Mouse (Mus musculus): ENCODE results near the gene D2hgdh.

The D2hgdh gene
- long read RNA-seq, experiment 1, transcript D2hgdh-201 (10 exons, 3,232 nt): major isoform, 9 of 27 reads
- long read RNA-seq, experiment 1, transcript D2hgdh-202 (10 exons, 3,459 nt): minor isoform, 6 of 27 reads
- long read RNA-seq, experiment 1, partial matches to known transcripts: 8 of 27 reads
- long read RNA-seq, experiment 1, other reads (novel, unspliced or antisense): 4 of 27 reads
- long read RNA-seq, experiment 2, transcript D2hgdh-201 (10 exons, 3,232 nt): major isoform, 10 of 20 reads
- long read RNA-seq, experiment 2, partial matches to known transcripts: 5 of 20 reads
- long read RNA-seq, experiment 2, other reads (novel, unspliced or antisense): 3 of 20 reads

DNA sequence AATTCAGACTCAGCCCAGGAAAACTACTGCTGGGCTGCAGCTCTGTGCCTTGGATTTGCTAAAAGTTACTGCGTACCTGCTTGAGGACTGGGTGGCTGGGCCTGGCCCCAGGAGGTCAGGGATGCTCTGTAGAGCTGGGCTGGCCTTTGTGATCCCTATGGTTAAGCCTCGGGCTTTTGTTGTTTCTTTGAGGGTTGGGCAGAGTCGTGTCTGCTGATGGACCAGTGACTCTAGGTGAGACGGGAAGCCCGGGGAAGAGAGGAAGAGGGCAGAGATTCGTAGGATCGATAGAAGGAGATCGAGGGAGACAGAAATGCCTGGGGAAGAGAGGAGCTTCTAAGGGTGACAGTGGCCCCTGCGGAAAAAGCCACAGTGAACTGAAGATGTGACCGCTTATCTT, at the start of gene D2hgdh:
TSS of gene D2hgdh (plus strand) at position 301 of the 400 bp plus-strand sequence.
- intact Hi-C loops (cut with DNase I): no loop called here

DNA sequence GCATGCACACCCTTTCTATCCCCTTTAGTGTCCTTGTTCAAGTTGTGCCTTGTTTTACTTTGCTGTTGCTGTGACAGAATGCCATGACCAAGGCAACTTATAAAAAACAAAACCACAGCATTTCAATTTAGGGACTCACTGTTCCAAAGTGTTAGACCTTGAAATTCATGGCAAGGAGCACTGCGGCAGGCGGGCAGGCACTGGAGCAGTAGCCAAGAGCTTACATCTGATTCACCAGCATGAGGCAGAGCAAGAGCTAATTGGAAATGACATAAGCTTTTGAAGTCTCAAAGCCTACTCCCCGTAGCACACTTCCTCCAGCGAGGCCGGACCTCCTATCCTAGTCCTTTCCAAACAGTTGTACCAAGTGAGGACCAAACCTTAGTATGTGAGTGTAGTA, 48.0 kb upstream of the D2hgdh start:
- intact Hi-C loops (cut with DNase I): no loop called here

DNA sequence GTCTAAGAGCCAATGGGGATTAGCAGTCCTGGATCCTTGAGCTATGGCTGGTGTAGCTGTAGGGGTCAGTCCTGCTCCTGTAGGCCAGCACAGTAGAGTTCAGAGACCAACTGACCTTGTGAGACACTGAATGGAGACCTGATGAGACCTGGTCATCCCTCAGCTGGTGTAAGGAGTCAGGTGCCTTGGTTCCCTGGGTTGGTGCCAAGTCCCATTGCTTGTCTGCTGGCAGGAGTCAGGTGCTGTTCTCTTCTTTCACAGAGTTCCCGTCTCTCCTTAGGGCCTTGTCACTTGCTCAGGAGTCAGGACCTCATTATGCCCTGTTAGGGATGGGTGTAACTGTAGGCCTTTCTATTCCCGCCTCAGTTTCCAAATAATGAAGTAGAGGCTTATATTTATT, 37.8 kb upstream of the D2hgdh start:
- intact Hi-C loops (cut with DNase I): no loop called here

DNA sequence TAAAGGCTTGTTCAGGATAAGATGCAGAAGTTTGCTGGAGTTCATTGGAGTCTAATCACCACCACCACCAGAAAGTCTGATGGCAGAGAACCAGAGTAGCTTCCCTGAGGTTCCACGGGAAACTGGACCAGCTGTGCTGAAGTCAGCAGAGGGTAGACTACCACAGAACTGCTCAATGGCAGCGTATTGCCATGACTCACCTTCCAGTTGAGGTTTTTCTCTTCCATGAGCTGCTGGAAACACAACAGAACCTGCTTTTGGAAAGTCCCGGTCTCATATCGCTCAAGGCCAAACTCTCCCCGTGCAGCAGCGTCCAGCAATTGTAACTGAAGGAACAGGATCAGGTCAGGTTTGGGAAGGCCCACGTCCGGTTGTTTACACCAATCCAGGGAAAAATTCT, 30.2 kb upstream of the D2hgdh start:
- intact Hi-C loops (cut with DNase I): no loop called here

DNA sequence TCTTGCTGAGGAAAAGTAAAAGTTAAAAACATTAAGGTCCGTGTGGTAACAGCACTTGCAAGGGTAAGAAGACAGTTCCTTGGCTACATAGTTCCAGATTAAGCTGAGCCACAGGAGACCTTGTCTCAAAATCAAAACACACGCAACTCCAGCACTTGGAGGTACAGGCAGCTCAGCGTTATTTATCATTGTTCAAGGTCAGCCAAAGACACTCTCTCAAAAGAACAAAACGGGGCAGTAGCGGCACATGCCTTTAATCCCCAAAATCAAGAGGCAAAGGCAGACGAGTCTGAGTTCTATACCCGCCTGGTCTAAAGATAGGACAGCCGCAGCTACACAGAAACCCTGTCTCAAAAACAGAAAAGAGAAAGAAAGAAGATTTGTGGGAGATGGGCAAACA, 28.8 kb upstream of the D2hgdh start:
- intact Hi-C loops (cut with DNase I): no loop called here

DNA sequence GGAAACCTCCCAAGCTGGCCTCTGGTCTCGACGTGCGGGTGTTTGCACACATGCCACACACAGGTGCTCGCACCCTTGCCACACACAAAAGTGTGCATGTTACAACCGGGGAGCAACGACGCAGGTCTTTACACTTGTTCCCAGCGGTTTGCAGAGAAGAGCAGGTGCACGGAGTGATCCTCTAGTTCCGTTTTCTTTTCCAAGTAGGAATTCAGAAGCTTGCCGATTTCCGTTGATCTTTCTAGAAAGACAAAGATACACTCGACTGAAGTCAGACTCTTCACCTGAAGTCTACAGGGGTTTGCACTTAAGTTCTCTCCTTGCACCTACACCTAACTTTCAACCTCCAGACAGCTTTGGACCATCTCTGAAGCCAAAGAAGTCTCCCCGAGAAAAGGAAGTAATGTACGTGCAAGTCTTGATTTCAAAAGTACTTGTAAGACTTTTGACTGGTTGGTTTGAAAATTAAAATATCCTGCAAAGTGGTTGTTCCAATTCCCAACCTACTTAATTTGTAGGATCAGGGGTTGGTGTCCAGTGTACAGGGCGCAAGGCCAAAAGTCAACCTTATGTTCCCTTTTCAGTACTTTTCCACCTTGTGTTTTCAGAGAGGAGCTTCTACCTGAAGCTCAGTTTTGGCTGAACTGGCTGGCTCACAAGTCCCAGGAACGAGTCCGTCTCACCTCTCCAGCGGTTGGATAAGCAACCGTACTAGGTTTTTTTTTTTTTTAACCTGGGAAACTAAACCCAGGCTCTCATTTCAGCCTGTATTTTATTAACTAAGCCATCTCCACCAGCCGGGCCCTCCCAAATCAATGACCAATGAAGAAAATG, 23.8 kb upstream of the D2hgdh start:
- intact Hi-C loops (cut with DNase I): loop anchor here (5.0 kb wide), 1 partner anchor 44 kb away; no protein-coding TSS in a partner anchor

DNA sequence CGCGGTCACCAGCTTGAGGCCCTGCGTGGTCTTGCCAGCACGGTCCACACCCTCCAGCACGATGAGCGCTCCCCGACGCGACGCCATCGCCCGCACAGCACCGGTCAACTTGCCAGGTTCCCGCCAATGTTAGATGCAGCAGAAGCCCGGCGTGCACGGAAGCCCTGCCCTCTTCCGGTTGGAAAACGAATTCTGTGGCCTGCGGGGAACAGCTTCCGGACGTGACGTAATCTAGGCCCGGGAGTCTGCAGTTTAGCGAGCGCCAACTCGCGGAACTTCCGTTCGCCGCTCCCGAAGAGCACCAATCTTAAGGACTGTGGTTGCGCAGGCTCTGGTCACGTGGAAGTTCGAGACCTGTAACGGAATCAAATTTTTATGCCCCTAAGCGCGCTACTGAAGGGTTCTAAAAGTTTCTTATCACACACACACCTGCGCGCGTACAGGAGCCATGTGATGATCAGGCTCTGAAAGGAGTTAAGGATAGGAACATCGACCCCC, 22.9 kb upstream of the D2hgdh start, which contains the start of gene Dtymk:
TSS of gene Dtymk (minus strand) at position 194 of the 498 bp plus-strand sequence.
- intact Hi-C loops (cut with DNase I): loop anchor here (5.0 kb wide), 1 partner anchor 44 kb away; no protein-coding TSS in a partner anchor

DNA sequence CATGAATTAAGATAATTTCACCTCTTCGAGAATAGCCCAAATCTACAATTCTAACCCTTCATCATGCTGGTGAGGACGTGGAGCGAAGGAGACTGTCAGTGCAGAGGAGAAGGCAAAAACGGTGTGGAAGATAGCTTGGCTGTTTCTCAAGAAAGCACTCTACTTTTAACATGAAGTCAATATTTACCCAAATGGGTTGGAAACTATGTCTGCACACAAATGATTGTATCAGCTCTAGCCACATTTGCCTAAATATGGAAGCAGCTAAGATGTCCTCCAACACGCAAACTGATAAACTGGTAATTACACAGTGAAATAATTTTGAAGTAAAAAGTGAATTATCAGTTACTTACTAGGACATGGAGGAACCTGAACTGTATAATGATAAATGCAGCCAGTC, 21.9 kb upstream of the D2hgdh start:
- intact Hi-C loops (cut with DNase I): loop anchor here (5.0 kb wide), 1 partner anchor 45 kb away; no protein-coding TSS in a partner anchor

DNA sequence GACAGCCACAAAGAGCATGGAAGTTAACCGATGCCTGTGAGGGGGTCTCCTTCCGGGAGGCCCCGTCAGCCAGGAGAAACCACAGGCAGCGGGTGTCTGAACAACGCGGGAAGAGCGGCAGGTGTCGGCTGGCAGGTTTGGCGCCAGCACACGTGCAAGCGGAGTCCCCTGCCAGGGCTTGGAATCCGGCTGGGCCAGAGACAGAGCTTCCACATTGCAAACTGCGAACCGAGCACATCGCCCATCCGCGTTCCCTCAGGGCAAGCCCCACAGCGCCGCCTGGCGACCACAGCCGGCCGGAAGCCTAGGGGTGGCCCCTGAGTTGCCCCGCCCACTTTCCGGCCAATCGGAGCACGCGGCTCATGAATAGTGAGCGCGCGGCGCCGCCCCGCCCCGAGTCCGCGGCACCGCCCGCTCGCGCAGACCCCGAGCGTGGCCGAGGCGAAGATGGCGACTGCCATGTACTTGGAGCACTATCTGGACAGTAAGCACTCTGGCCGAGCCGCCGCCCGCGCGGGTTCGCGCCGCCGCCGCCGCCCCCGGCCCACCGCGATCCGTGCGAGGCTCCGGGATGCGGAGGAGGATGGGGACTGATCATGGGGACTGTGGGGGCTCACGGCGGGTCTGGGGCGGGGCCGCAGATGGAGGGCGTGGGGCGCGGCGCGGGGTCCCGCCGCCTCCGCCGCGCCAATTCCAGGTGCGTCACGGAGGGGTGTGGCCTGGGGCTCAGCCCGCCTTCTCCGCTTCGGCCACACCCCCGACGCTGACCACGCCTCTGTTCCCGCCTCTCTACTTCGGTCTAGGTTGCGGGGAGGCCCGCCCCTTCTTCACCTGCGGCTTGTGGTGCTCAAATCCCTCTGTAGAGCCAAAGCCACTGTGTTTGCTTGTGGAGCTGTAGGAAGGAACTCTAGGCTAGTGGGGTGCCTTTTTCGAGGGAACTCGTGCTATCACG, 20.9 kb upstream of the D2hgdh start, which contains the start of gene Ing5:
TSS of gene Ing5 (plus strand) at position 410 of the 952 bp plus-strand sequence.
- intact Hi-C loops (cut with DNase I): loop anchor here (5.0 kb wide), 1 partner anchor 47 kb away; no protein-coding TSS in a partner anchor

DNA sequence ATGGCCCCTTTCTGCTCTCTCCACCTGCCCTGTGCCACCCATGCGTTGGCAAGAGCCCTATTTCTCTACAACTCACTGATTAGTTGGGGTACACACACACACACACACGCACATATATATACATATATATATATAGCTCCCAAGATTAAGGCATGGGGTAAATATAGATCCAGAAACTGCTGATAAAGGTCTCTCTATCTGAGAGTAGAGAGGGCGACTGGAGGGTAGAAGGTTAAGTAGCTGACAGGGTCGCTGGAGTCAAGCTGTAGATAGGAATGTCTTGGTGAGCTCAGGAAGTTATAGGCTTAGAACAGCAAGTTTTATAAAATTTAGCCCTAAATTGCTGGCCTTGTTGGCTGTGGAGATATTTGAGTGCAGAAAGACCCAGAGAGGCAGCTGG, 19.9 kb upstream of the D2hgdh start:
- intact Hi-C loops (cut with DNase I): loop anchor here (5.0 kb wide), 1 partner anchor 48 kb away; no protein-coding TSS in a partner anchor

DNA sequence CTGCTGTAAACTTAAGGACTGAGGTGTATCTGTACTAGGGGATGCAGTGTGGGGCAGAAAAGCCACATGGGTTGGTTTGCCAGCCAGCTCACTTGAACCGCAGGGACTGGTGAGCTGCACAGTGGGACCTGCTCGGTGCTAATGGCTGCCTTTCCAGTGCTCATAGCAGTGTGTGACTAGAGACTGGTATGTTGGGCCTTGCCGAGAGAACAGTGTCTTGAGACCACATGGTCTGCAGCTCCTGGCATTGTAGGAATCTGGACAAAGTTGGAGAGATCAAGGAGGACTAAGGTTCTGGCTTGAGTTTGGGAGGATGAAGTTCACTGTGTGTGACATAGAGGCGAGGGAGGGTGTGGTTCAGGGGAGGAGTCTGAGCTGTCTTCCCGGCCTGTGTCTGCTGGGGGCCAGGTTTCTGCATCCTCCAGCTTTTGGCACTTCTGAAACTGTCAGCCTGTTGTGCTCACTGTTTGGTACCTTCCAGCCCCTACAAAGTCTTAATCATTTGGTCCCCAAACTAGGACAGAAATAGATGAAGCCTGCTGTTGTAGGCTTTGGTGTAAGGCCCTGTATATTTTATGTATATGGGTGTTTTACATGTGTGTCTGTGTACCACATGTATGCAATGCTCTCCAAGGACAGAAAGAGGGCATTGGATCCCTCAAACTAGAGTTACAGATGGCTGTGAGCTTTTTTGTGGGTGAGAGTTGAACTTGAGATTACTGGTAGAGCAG, 19.3 kb upstream of the D2hgdh start:
- intact Hi-C loops (cut with DNase I): no loop called here

DNA sequence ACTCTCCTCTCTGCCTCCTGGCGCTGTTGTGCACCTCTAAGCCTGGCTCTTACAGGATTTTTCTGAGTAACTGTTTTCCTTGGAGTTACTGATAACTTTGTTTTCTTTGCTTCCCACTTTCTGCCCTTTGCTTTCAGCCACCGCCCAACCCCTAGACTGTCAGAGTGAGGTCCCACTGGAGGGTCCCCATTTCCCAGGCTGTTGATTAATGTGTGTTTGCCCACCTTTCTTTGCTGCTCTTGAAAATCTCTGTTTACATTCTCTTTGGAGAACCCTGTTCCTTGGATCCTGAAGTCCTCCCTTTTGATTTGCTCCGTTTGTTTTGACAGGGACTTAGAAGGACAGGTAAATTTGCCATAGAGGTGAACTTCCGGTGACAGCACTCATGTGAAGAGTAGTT, 15.8 kb upstream of the D2hgdh start:
- intact Hi-C loops (cut with DNase I): no loop called here

DNA sequence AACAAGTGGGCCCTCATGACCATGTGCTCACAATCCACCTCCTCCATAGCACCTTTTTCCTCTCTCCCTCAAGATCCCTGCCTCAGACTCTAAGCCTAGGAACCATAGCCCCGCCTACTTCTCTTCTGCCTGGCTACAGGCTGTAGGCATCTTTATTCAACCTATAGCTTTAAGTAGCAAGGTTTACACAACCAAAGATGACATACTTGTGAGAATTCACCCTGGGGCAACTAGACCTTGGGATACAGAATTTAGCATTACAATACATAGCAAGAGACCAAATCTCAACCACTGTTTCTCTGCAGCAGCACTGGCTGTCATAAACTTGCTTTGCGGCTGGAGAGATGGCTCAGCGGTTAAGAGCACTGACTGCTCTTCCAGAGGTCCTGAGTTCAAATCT, 14.7 kb upstream of the D2hgdh start:
- intact Hi-C loops (cut with DNase I): no loop called here

DNA sequence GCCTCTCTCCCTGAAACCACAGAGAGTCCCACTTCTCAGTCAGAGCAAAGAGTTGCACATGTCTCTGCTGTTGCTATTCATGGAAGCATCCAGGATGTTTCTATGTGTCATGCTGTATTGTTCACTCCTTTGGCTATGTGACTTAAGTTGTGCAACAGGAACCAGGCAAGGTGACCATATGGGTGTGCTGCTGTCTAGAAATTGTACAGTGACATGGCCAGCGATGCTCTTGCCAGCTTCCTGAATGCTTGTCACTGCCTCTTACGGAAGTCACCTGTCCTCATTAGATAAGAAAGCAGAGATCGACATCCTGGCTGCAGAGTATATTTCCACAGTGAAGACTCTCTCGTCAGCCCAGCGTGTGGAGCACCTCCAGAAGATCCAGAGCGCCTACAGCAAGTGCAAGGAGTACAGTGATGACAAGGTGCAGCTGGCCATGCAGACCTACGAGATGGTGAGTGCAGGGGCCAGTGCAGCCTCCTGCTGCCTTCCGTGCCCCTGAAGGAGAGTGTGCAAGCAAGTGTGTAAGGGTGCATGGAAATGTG, 13.1 kb upstream of the D2hgdh start:
- intact Hi-C loops (cut with DNase I): no loop called here

DNA sequence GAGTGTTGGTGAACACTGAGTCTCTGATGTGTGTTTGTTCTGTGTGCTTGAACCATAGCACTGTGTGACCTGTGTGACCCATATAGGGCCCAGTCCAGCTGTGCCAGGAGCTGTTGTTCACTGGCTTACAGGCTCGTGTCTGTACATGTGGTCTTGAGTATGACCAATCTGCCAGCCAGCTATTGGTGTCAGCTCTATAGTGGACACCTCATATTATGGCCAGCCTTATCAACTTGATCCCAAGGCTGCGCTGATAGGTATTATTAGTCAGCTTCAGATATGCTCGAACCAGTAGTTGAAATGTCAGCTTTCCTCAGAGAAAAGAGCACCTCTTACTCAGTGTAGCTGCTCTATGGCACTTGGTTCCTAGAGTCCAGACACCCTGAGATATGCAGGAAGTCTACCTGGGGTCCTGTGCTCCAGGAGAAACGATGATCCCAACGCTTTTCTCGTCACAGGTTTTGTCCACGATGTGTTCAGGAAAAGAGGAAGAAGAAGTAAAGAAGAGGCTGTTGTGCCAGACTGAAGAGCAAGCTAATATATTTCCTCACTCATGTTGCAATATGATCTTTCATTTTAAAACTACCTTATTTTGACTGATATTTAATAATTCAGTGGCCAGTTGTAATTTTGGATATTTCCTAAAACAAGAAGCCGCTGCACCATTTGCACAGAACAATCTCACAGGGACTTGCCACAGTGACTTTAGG, 6.7 kb upstream of the D2hgdh start:
- intact Hi-C loops (cut with DNase I): no loop called here

DNA sequence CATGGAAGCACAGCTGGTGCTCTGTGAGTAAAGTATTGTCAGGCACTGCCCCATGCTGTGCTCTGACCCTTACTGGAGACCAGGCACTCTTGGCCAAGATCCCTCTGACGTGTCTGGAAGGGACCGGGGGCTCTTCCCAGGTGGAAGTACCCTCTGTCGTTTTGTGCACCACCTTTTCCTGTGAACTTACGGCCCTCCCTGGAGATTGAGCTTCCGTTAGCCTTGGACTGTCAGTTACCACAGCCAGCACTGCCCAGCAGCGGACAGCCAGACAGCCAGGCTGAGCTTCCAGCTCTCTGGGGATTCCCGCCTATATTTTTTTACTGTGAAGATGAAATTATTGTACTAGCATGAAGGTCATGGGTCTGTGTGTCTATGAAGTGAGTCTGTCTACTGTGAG, 6.0 kb upstream of the D2hgdh start:
- intact Hi-C loops (cut with DNase I): no loop called here

DNA sequence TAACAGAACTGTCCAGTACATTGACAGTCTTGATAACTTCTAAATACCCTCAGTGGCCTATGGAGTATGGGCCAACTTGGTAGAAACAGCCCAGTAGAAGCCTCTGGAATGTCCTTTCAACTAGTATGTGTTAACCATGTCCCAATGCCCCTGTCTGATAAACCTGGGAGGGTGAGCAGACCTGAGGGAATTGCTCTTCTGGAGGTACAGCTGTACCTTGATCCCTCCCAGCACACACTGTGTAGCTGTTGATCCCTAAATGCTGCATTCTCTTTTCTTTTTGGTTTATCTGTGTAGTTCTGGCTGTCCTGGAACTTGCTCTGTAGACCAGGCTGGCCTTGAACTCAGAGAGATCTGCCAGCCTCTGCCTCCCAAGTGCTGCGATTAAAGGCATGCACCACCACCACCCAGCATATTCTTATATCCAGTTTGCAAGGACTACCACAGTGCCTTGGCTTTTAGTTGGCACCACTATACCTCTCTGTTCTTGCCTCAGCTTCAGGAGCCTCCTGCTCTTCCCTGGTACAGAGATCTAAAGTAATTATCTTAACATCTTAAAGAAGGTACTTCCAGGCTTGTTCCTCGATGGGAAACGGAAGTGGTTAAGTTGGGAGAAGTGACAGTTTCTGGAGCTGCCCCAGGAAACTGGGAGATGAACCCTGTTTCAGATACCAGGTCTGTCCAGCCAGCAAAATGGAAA, 763 bp upstream of the D2hgdh start:
- intact Hi-C loops (cut with DNase I): no loop called here

DNA sequence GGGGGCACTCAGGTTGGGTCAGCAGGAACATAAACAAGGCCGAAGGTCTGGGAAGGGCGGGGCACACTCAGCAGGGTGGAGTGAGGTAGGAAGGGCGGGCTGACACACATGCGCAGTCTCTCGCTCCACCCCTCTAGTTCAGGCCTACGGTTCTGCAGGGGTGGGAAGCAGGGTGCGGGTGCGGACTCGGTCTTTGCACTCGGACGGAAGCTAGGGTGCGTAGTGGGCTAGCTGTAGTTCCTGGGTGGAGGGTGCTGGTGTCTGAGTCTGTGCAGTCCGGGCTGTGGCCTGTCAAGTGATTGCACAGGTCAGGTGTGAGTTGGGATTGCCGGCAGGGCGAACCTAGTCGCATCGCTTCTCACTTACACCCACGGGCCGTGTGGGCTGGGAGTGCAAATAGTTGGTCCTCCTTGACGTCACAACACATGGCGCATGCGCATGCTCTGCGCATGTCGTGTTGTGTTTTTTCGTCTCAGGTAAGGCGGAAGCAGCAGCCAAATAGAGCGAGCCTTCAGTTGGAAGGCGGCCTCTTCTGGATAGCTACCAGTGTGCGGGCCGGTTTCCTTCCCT, 481 bp downstream of the D2hgdh start:
- intact Hi-C loops (cut with DNase I): no loop called here
